Mouse (Mus musculus) G1E (cell line): Measurements from ENCODE around the gene Ndufb8. TPM values are rescaled to one million over a fixed set of nuclear protein-coding genes. Genes with fewer than 3 reads are reported as not detected.

Experiments
- ATAC-seq: 2 replicates; pipeline ENCODE4 v1.8.0; 2016; ENCODE audit warnings: mild to moderate bottlenecking; ENCODE audit not compliant: insufficient number of reproducible peaks, poor library complexity, low FRiP score, severe bottlenecking; ENCODE audit errors: extremely low read depth
- DNase-seq: peaks from one replicate; pipeline ENCODE4 v3.0.0; 2012; ENCODE audit warnings: low spot score
- H3K27me3 ChIP-seq: 2 replicates; pipeline ENCODE4 v1.6.1; 2012; ENCODE audit warnings: mild to moderate bottlenecking, low read length, inconsistent platforms; ENCODE audit not compliant: insufficient read depth
- H3K36me3 ChIP-seq: replicated peaks from 2 replicates; pipeline ENCODE3; 2012; ENCODE audit warnings: mild to moderate bottlenecking, inconsistent platforms
- H3K4me1 ChIP-seq: 2 replicates; pipeline ENCODE4 v1.6.1; 2012; ENCODE audit warnings: low read depth, low read length, inconsistent platforms, mixed read lengths; ENCODE audit not compliant: insufficient read depth
- H3K4me3 ChIP-seq: 2 replicates; pipeline ENCODE4 v1.5.1; 2012; ENCODE audit warnings: low read depth, mild to moderate bottlenecking, inconsistent platforms, low read length, moderate library complexity, mixed read lengths
- H3K9me3 ChIP-seq: replicated peaks from 2 replicates; pipeline ENCODE4 v1.6.1; 2012; ENCODE audit warnings: inconsistent platforms
- CTCF ChIP-seq: IDR thresholded peaks from 2 replicates; pipeline ENCODE4 v1.5.1; 2012; ENCODE audit warnings: low read depth, low read length, inconsistent platforms, mixed read lengths
- GATA1 ChIP-seq: IDR thresholded peaks from 2 replicates; pipeline ENCODE4 v1.6.1; 2012; ENCODE audit warnings: borderline replicate concordance, low read length, inconsistent platforms, mixed read lengths
- GATA2 ChIP-seq: IDR thresholded peaks from 2 replicates; pipeline ENCODE4 v1.6.1; 2012; ENCODE audit warnings: low read depth, low read length, inconsistent platforms, borderline replicate concordance
- POLR2AphosphoS5 ChIP-seq: IDR thresholded peaks from 2 replicates; pipeline ENCODE4 v1.6.1; 2012; ENCODE audit warnings: low read depth, low read length, inconsistent platforms; ENCODE audit not compliant: insufficient replicate concordance
- TAL1 ChIP-seq: conservative IDR thresholded peaks from 2 replicates; pipeline ENCODE4 v1.6.1; 2012; ENCODE audit warnings: low read depth, low read length, inconsistent platforms, mixed read lengths
- polyA plus RNA-seq: library from polyadenylated mRNA; stranded (reverse); fragments of >175 nt; gene quantifications from 2 replicates; pipeline ENCODE4 v1.2.3, GENCODE M21; 2012
- total RNA-seq, 2 experiments: library from RNA; stranded (forward) in 1 of 2; stranded (reverse) in 1 of 2; fragments of 200-1000 nt in 1 of 2; fragments of >200 nt in 1 of 2; fragmentation: Nextera tagmentation in 1 of 2; gene quantifications; 2 replicates each; pipeline ENCODE4 v1.2.3; 2014 to 2017

Ndufb8 gene
- total and polyA plus RNA-seq, 3 experiments: 136 to 362 (median 238) TPM

DNA sequence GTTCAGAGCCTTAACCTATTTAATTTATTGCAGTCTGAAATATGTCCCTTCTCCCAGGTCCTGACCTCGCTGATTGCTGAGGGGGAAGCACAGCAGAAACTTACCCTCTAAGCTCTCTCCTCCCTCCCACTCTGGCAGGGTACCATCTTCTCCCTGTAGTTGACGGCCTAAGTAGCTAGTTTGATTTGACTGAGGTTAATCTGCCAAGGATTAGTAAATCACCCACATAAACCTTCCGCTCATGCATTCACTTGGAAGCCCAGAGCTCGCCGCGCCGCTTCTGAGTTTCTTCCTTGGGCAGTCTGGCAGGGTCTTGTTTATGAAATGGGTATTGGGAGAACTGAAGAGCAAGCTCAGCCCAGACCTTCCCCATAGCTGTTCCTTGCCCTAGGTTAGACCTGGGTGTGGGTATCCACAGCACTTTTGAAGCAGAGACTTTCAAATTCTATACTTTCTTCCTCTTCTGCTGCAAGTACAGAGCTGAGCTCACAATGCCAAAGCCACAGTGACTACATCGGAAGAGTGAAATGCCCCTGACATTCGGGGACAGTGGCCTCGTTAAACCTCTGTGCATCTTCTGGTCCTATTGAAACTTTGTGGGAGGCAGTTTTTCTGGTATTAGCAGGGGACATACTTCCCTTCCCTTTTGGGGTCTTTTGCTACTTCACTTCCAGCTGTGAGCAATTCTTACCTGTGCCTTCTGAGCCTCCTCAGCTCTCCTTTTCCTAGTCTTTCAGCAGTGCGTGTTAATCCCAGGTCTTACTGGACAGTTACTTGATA, 42.0 kb downstream of the Ndufb8 start:
- no peak for TF ChIP-seq TAL1
- no peak for TF ChIP-seq GATA2
- TF ChIP-seq CTCF: no peak
- no peak for TF ChIP-seq GATA1
- TF ChIP-seq POLR2AphosphoS5: no peak
- Histone ChIP-seq H3K36me3 (no peaks in the 10 kb centered on the region), H3K9me3 (no peaks in the 10 kb centered on the region), H3K4me3 (no peak overlapping the region), H3K4me1 (no peaks in the 10 kb centered on the region; the same call in 1 of the 2 replicates), H3K27me3 (peaks cover 59% of the 10 kb centered on the region)
- ATAC-seq: no peak
- no peak for DNase-seq

DNA sequence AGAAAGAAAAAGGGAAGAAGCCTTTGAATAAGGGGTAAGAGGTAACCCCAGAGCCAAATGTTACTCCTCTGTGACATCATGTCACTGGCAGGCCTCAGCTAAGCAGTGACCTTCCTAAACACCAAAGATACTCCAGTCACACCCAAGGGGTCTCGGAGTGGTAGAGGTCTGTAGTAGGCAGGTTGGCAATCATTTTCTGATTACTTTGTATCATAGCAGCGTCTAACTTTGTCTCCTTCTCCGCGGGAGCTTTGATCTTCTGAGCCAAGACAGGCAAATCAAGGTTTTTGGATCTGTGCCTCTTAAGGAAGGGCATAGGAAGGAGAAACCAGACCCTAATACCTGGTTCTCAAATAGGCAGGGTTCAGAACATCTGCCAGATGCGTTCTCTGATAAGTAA, 42.6 kb downstream of the Ndufb8 start:
- Histone ChIP-seq H3K9me3 (no peaks in the 10 kb centered on the region), H3K27me3 (peaks cover 53% of the 10 kb centered on the region), H3K36me3 (no peaks in the 10 kb centered on the region), H3K4me3 (no peak overlapping the region), H3K4me1 (no peaks in the 10 kb centered on the region; the same call in 1 of the 2 replicates)
- DNase-seq (no peak), ATAC-seq (no peak)
- no peak for TF ChIP-seq GATA2

DNA sequence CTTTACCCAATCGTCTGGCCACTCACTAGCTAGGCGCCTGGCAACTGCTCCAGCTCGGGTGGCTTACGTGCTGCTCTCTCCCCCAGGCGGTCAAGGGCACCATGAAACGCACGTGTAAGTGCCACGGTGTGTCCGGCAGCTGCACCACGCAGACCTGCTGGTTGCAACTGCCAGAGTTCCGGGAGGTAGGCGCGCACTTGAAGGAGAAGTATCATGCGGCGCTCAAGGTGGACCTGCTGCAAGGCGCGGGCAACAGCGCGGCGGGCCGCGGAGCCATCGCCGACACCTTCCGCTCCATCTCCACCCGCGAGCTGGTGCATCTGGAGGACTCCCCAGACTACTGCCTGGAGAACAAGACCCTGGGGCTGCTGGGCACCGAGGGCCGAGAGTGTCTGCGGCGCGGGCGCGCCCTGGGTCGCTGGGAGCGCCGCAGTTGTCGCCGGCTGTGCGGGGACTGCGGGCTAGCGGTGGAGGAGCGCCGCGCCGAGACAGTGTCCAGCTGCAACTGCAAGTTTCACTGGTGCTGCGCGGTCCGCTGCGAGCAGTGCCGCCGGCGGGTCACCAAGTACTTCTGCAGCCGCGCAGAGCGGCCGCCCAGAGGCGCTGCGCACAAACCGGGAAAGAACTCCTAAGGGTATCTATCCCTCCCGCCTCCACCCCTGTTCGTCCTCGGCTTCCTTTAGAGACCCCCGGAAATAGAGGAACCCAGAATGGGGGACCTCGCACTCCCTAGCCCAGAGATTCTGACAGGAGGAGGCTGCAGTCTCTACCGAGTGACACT, 43.6 kb downstream of the Ndufb8 start:
- no peak for DNase-seq
- Histone ChIP-seq H3K4me1 (no peaks in the 10 kb centered on the region; the same call in 1 of the 2 replicates), H3K27me3 (peaks cover 46% of the 10 kb centered on the region), H3K9me3 (no peaks in the 10 kb centered on the region), H3K4me3 (no peak overlapping the region), H3K36me3 (no peaks in the 10 kb centered on the region)
- ATAC-seq: no peak
- TF ChIP-seq GATA2: no peak
- no peak for TF ChIP-seq CTCF
- TF ChIP-seq GATA1: no peak
- no peak for TF ChIP-seq POLR2AphosphoS5
- TF ChIP-seq TAL1: no peak

DNA sequence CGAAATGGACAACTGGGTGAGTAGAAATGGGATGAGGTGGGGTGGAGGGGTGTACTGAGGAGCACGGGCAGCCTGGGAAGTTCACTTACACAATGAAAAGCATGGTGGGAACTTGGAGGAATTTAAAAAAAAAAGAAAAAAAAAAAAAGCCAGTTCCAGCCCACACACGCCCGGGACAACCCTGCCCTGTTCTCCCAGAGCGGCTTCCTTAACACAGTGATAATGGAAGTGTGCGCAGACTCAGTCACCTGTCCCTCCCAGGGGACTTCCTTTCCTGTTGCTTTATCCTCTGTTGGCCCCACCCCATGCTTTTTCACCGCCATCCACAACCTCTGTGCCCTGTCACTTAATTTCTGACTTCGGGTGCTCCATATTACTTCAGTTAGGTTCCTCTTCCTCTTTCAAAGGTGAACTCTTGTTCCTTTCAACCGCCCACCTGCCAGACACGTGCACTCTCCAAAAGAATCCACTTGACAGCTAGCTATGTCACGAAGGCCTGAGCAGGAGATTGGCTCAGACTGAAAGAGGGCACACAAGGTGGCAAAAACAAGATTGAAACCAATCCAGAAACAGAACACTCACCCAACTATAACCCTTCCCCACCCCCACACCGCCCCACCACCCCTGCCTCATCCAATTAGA, 44.6 kb downstream of the Ndufb8 start:
- TF ChIP-seq TAL1 (no peak), GATA2 (no peak), GATA1 (no peak), CTCF (no peak), POLR2AphosphoS5 (no peak)
- DNase-seq (no peak), ATAC-seq (no peak)
- Histone ChIP-seq H3K36me3 (no peaks in the 10 kb centered on the region), H3K4me1 (no peaks in the 10 kb centered on the region; the same call in 1 of the 2 replicates), H3K9me3 (no peaks in the 10 kb centered on the region), H3K4me3 (no peak overlapping the region), H3K27me3 (peaks cover 40% of the 10 kb centered on the region)

DNA sequence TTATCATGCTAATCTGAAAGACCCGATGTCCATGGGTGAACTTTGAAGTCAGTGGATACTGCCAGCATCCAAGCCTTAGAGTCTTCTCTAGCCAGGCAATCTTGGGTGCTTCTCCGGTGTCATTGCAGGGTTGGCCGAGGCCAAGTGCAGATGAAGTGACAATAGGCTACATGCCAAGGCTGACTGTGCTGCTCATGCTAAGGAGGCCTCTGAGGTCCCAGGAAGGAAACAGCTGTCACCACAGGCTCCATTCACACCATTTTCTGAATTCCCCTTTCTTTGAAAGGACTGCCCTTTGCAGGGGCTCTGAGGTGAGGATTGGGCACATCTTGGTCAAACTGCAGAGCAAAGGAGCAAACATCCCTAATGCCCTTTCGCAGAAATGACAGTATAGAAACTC, 52.5 kb downstream of the Ndufb8 start:
- no peaks in the 10 kb centered on the region for H3K36me3 ChIP-seq
- H3K27me3 ChIP-seq: peaks cover 10% of the 10 kb centered on the region
- ATAC-seq: no peak
- TF ChIP-seq CTCF (no peak), GATA2 (no peak), TAL1 (no peak), GATA1 (no peak), POLR2AphosphoS5 (no peak)
- DNase-seq: no peak
- H3K9me3 ChIP-seq: no peaks in the 10 kb centered on the region
- H3K4me3 ChIP-seq: no peak overlapping the region
- H3K4me1 ChIP-seq: no peaks in the 10 kb centered on the region

DNA sequence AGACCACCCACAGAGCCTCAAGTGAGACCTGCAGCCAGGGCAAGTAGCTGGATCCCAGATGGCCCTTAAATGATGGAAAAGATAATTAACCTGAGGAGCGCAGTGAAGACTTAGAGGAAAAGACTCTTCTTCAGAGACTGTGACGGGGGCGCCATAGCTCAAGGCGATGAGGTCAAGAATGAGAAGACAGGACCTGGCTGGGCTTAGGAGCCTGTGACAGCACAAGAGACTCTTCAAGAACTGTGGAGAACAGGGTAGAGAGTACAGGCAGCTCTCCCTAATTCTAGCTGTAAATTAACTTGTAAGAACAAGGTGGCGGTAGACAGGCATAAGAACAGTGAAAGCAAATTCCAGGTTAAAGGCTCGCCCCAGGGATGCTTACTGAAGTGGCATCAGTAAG, 53.3 kb downstream of the Ndufb8 start:
- Histone ChIP-seq H3K4me3 (no peak overlapping the region), H3K9me3 (no peaks in the 10 kb centered on the region), H3K36me3 (no peaks in the 10 kb centered on the region), H3K4me1 (no peaks in the 10 kb centered on the region), H3K27me3 (peaks cover 10% of the 10 kb centered on the region)
- ATAC-seq (no peak), DNase-seq (no peak)
- TF ChIP-seq POLR2AphosphoS5: no peak
- no peak for TF ChIP-seq TAL1
- TF ChIP-seq GATA2: no peak
- TF ChIP-seq GATA1: no peak
- TF ChIP-seq CTCF: no peak
